Mouse (Mus musculus) splenic B cell, adult 2 months (primary cell): ENCODE data around the gene Ttc16.

Source experiments
- DNase-seq: peaks from one replicate; pipeline ENCODE4 v3.0.0-alpha.2; 2011; ENCODE audit warnings: low read depth, low spot score
- H3K27me3 ChIP-seq: 2 replicates; pipeline ENCODE4 v1.6.1; 2012; ENCODE audit warnings: mild to moderate bottlenecking, low read length, moderate library complexity, mixed read lengths; ENCODE audit not compliant: control insufficient read depth, poor library complexity, insufficient read depth, severe bottlenecking
- H3K36me3 ChIP-seq: 2 replicates; pipeline ENCODE4 v1.6.1; 2012; ENCODE audit warnings: mild to moderate bottlenecking, low read length, moderate library complexity, mixed read lengths; ENCODE audit not compliant: control insufficient read depth, poor library complexity, insufficient read depth, severe bottlenecking

The Ttc16 gene

GRCm38 (mm10) chr2:32722581-32722980, 52.9 kb downstream of the Ttc16 start:
- peaks cover 7% of the 10 kb centered on the region for H3K36me3 ChIP-seq
- peak; percentile 33 for DNase-seq
- H3K27me3 ChIP-seq: no peaks in the 10 kb centered on the region

DNA sequence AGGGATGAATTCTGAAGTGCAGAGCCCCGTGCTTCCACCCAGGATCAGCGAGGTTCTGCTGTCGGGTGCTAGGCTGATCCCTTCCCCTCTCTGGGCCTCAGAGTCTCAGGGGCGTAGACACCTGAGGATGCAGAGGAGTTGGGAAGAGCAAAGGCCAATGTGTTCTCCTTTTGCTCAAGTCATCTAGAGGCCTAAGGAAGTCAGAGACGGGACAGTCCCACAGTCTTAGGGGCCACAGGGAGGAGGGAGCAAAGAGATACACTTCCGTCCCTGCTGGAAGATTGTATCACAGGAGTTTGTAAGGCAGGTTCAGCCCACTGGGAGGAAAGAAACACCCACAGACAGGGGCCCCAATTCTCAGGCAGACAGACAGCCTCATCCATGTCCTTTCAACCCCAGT, 53.4 kb downstream of the Ttc16 start:
- Histone ChIP-seq H3K36me3 (peaks cover 7% of the 10 kb centered on the region), H3K27me3 (no peaks in the 10 kb centered on the region)
- DNase-seq: peak; percentile 37

DNA sequence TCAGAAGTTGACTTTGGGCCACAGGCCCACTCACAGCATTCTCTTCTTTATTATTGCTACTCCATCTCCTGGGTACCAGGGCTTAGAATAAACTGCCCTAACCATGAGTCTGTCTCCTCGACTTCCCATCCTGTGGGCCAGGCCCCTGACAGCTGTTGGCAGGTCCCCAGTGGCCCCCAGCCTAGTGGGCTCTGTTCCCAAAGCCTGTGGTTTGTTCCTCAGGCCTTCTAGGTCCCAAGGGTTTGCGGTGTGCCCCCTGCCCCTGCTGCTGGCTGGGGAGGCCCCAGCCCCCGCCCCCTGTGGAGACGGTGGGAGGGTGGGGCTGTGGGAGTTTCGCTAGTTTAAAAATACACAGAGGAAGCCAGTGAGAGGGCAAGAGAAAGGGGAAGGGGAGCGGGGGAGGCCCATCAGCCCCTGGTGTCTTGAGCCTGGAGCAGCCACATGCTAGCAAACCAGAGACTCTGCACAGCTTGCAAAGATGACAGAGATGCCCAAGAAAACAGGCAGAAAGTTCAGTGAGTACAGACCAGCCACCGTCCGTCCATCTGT, 54.7 kb downstream of the Ttc16 start, which contains the start of gene Sh2d3c:
Gene Sh2d3c (plus strand): TSS at position 375 of the 549 bp plus-strand sequence.
- no peaks in the 10 kb centered on the region for H3K27me3 ChIP-seq
- H3K36me3 ChIP-seq: peaks cover 4% of the 10 kb centered on the region
- peak; percentile 41 for DNase-seq

GRCm38 (mm10) chr2:32720053-32720452, 55.4 kb downstream of the Ttc16 start:
- no peaks in the 10 kb centered on the region for H3K27me3 ChIP-seq
- peaks cover 2% of the 10 kb centered on the region for H3K36me3 ChIP-seq
- DNase-seq: peak; percentile 49

DNA sequence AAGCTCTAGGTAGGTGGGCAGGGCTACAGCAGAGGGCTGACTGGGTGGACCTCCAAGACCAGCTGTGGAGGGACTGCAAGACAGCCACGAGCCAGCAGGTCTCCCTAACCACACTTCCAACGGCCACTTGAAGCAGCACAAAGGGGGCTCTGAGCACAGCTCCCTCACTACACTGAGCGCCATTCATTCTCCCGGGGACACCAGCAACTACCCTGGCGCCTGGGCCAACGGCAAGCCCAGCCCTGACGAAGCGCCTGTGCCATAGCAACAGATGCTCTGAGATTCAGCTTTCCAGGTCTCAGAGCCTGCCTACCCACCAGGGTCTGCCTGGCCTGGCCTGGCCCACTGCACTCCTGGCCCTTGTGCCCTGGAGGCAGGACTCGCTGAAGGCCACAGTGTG, 56.7 kb downstream of the Ttc16 start:
- Histone ChIP-seq H3K27me3 (no peaks in the 10 kb centered on the region), H3K36me3 (no peaks in the 10 kb centered on the region)
- DNase-seq: no peak

DNA sequence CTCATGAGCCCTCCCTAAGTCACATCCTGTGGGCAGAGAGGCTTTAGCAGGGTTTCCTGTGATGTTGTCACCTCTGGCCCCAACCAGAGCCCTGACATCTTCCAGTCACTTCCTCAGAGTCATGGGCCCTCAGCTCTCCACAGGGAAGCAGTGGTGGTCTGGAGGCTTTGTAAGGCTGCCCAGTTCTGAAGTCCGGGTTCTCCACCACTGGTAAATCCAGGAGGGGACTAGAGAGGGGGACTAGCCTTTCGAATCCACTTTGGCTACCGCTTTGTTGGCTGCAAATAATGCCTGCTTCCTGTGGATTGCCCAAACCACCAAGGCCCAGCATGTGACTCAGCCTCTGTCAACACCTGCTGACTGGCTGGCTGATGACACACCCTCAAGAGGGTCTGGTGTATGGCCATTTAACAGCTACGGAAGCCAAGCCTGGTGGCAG, 60.4 kb downstream of the Ttc16 start:
- DNase-seq: peak; percentile 88
- Histone ChIP-seq H3K27me3 (no peaks in the 10 kb centered on the region), H3K36me3 (peaks cover 2% of the 10 kb centered on the region; the same call in 1 of the 2 replicates)

- peak; percentile 65 for DNase-seq
- Histone ChIP-seq H3K27me3 (no peaks in the 10 kb centered on the region), H3K36me3 (peaks cover 9% of the 10 kb centered on the region)
Observed at GRCm38 (mm10) chr2:32714117-32714986, 61.1 kb downstream of the Ttc16 start.

DNA sequence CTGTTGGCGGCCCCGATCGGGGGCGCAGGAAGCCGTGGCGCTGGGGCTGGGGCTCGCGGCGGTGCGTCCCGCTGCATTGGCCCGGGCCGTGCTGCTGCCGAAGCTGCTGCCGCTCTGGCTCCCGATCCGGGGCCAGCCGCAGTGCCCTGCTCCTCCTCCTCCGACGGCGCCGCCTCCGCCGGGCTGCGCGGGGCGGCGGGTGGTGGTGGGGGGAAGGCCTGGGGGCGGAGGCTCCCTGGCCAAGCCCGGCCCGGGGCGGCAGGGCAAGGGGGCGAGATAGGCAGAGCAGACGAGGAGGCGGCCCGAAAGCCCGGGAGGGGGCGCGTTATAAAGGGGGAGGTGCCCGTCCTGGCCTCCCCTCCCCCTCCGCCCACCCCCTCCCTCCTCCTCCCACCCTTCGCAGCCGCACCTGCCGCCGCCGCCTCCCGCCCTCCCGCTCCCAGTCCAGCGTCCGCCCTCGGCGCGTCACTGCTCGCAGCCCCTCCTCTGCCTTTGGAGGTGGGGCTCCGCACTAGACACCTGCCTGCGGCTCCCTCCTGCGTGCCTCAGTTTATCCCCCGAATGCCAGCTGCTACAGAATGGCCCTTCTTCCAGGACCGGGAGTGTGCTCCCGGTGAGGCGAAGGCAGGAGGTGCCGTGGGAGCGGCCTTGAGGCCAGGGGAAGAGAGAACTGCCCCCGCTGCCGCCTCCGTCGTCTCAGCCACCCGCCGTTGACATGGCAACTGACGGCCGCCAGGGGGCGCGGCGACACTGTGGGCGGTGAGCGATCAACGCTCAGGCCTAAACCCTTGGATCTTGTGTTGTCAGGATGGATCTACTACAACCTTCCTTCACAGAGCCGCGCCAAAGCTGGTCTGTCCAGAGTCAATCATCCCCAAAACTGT, 62.3 kb downstream of the Ttc16 start, which contains the start of gene Cdk9:
Gene Cdk9 (minus strand): TSS at position 143 of the 884 bp plus-strand sequence.
- peaks cover 13% of the 10 kb centered on the region for H3K36me3 ChIP-seq
- peak; percentile 94 for DNase-seq
- H3K27me3 ChIP-seq: no peaks in the 10 kb centered on the region

DNA sequence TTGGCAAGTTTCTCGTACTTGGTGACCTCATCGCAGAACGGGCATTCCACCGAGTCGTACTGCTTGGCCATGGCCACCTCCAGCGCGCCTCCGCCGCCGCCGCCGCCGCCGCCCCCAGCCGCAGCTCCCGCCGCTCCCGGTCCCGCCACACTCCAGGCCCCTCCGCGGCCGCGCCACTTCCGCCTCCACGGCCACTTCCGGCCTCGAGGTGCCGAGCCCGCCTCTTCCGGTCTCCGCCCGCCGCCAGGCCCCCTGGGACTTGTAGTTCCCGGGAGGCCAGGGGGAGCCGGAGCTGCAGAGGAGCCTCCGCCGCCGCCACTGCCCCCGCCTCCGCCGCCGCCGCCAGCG, 62.9 kb downstream of the Ttc16 start:
- Histone ChIP-seq H3K27me3 (no peaks in the 10 kb centered on the region), H3K36me3 (peaks cover 13% of the 10 kb centered on the region)
- DNase-seq: peak; percentile 95

DNA sequence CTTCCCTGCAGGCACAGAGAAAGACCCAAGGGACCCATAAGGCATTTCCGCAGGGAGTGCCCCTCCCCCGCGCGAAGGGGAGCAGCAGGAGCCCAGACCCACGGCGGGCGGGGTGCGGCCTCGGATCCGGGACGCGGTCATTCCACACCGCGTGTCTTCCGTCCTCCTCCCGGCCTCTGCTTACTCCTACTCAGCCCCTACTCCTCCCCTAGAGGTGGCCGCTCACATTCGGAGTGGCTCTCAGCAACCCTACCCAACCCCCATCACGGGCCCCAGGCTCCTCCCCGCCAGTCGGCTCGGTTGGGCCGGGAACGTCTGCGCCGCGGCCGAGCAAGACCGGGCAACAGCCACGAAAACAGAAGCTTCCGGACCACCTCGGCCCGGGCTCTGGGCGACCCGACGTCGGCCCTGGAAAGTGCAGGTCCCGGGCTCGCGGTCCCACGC, 63.3 kb downstream of the Ttc16 start:
- peaks cover 13% of the 10 kb centered on the region for H3K36me3 ChIP-seq

DNA sequence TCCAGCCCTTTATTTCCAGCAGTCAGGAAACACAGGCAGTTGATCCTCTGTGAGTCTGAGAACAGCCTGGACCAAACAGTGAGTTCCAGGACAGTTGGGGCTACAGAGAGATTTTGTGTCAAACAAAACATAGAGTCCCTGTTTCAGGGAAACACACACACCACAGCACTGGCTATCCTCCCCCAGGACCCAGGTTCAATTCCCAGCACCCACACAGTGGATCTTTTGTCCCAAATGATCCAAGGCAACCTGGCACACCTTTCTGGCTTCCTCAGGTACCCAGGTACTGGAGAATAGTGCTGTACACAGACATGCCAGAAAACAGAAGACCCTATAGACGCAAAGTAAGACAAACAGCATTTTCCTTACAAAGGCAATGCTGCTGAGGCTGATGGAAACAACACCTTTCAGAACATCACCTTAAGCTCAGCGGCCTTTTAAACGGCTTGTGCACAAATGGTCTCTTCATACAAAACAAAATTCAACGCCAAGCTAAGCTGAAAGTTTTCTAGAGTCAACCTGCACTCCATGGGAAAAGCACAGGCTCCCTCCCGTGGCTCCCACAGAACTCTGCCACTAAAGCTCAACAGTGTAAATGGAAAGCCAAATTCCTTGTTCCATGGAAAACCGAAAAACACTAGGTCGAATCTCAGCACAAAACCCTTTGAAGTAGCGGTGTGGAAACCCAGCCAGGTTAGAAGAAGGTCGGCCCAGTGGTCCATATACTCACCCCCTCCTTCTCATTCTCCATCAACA, 64.0 kb downstream of the Ttc16 start:
- Histone ChIP-seq H3K27me3 (no peaks in the 10 kb centered on the region), H3K36me3 (peaks cover 13% of the 10 kb centered on the region)
- no peak for DNase-seq

More for the DNA sequence above, 63.3 kb downstream of the Ttc16 start:
- DNase-seq: peak; percentile 70
- H3K27me3 ChIP-seq: no peaks in the 10 kb centered on the region

DNA sequence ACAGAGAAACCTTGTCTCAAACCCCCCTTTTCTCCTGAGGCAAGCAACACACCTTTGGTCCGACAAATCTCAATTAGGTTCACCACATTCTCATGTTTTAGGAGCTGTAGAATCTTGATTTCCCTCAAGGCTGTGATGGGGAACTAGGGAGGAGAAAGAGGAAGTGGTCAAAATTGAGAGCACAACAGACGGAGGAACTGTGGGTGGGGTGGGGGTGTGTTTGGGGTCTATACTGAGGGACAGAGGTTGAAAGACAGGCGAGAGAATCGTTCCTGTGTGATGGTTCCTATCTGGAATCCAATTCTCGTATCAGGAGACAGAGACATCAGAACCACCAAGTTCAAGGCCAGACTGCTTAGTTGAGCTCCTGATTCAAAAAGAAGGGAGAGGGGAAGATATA, 65.0 kb downstream of the Ttc16 start:
- Histone ChIP-seq H3K27me3 (no peaks in the 10 kb centered on the region), H3K36me3 (peaks cover 19% of the 10 kb centered on the region)
- peak; percentile 71 for DNase-seq

DNA sequence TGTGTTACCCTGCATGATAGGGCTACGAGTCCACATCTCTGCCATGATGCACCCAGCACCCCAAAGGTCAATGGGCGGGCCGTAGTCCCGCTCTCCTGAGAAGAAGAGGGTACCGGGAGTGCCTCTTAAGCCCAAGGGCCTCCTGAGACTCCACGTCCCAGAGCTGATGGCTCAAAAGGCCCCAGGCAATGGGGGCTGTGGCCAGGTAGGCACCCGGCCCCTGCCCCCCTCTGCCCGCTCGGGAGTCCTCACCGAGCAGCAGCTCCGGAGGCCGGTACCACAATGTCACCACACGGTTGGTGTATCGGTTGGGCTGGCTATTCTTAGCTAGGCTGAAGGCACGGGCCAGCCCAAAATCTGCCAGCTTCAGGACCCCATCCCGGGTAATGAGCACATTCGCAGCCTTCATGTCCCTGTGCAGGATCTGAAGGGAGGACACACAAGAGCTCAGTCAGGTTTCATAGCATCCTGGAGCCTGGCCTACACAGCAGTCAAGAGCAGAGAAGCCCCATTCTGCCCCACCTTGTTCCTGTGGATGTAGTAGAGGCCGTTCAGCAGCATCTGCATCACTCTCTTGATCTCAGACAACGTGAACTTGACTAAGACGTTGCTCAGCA, 65.8 kb downstream of the Ttc16 start:
- H3K36me3 ChIP-seq: peaks cover 21% of the 10 kb centered on the region
- DNase-seq: no peak
- H3K27me3 ChIP-seq: no peaks in the 10 kb centered on the region

DNA sequence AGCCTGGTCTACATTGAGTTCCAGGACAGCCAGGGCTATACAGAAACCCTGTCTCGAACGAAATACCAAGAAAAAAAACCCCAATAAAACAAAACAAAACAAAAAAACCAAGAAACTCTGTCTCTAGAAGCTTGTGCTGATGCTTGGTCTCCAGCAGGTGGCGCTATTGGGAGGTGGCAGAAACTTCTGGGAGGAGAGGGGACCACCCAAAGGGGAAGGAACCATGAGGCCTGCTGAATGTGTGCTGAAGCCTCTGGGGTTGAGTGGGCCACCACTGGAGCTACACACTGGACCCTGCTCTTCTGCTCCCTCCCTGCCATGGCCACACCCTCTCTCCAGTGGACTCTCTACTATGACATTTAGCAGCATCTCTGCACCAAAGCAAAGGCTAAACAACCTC, 66.8 kb downstream of the Ttc16 start:
- DNase-seq: peak; percentile 87

More for the DNA sequence above, 66.8 kb downstream of the Ttc16 start:
- Histone ChIP-seq H3K27me3 (no peaks in the 10 kb centered on the region), H3K36me3 (peaks cover 21% of the 10 kb centered on the region)
